22 mouse cellular contexts compared by ENCODE assay signal in genomic region chr12:103296292-103296691, GRCm38 (mm10). TPM values are rescaled to one million over a fixed set of nuclear protein-coding genes. Genes with fewer than 3 reads are reported as not detected.
DNase-seq lines count a peak whose midpoint lies in the region; ATAC-seq and TF ChIP-seq lines count a peak whose summit lies in the region.
"Had no signal": no experiment of that assay in that cellular context is flagged by ENCODE, and none has a peak within 500 bp of the region (broad histone marks: within the 10 kb centered on the region; RNA-seq: fewer than 3 reads in every experiment).

No protein-coding gene starts in this region.

- no peak for DNase-seq in forebrain, embryonic 11.5 days (ENCODE audit: low spot score)
- DNase-seq in hindbrain, postnatal 0 days (ENCODE audit: low spot score) = peak; percentile 52
- no peak for DNase-seq in hindbrain, embryonic 10.5 days (ENCODE audit: low spot score)
- peak; percentile 42 for DNase-seq in midbrain, postnatal 0 days (ENCODE audit: low spot score)
- DNase-seq in midbrain, embryonic 11.5 days (ENCODE audit: low spot score, missing footprints) = no peak
- peak; percentile 52 for DNase-seq in brain, embryonic 14.5 days (ENCODE audit: low read depth)
- DNase-seq: adrenal gland, postnatal 25 days; cerebellum, adult 11-12 months; cerebellum, adult 9-10 months; cerebellum, postnatal 36 days; gastrocnemius, adult 2 months; gastrocnemius, postnatal 25 days; heart, postnatal 36 days had no signal

- no peaks in the 10 kb centered on the region for H3K36me3 ChIP-seq in forebrain, embryonic 15.5 days
- no peaks in the 10 kb centered on the region for H3K36me3 ChIP-seq in forebrain, embryonic 11.5 days (ENCODE audit: control insufficient read depth, insufficient read depth, low read length)
- no peaks in the 10 kb centered on the region for H3K36me3 ChIP-seq in hindbrain, postnatal 0 days (ENCODE audit: insufficient read depth, low read length)
- no peaks in the 10 kb centered on the region for H3K36me3 ChIP-seq in hindbrain, embryonic 10.5 days
- H3K36me3 ChIP-seq in midbrain, postnatal 0 days (ENCODE audit: insufficient read depth, low read length) = no peaks in the 10 kb centered on the region
- H3K36me3 ChIP-seq in midbrain, embryonic 11.5 days (ENCODE audit: control insufficient read depth, insufficient read depth, low read length) = no peaks in the 10 kb centered on the region
- H3K36me3 ChIP-seq in intestine, postnatal 0 days (ENCODE audit: control insufficient read depth, insufficient read depth) = no peaks in the 10 kb centered on the region
- H3K36me3 ChIP-seq: embryonic facial prominence, embryonic 13.5 days; heart, embryonic 13.5 days; hindbrain, embryonic 13.5 days had no signal

- no peaks in the 10 kb centered on the region for H3K27me3 ChIP-seq in forebrain, embryonic 15.5 days
- H3K27me3 ChIP-seq in forebrain, embryonic 11.5 days (ENCODE audit: control insufficient read depth, insufficient read depth, low read length) = no peaks in the 10 kb centered on the region
- H3K27me3 ChIP-seq in hindbrain, postnatal 0 days (ENCODE audit: insufficient read depth, low read length) = no peaks in the 10 kb centered on the region
- H3K27me3 ChIP-seq in hindbrain, embryonic 10.5 days (ENCODE audit: insufficient read depth, poor library complexity, severe bottlenecking) = 0 out of 2 replicates have a peak, but pooled peaks cover 3% of the 10 kb centered on the region
- no peaks in the 10 kb centered on the region for H3K27me3 ChIP-seq in midbrain, postnatal 0 days (ENCODE audit: insufficient read depth, low read length)
- H3K27me3 ChIP-seq in midbrain, embryonic 11.5 days (ENCODE audit: control insufficient read depth, insufficient read depth, low read length) = no peaks in the 10 kb centered on the region
- H3K27me3 ChIP-seq in intestine, postnatal 0 days (replicated peaks; ENCODE audit: control insufficient read depth, insufficient read depth, low read length) = no peaks in the 10 kb centered on the region
- H3K27me3 ChIP-seq: embryonic facial prominence, embryonic 13.5 days; hindbrain, embryonic 13.5 days had no signal

- H3K27ac ChIP-seq in forebrain, embryonic 15.5 days (replicated peaks) = 0 out of 2 replicates have a peak overlapping the region, but pooled peaks have one; percentile 8
- no peak overlapping the region for H3K27ac ChIP-seq in forebrain, embryonic 11.5 days (ENCODE audit: low read depth, low read length)
- no peak overlapping the region for H3K27ac ChIP-seq in hindbrain, postnatal 0 days
- no peak overlapping the region for H3K27ac ChIP-seq in hindbrain, embryonic 10.5 days
- H3K27ac ChIP-seq in midbrain, postnatal 0 days (ENCODE audit: low read depth, low read length) = no peak overlapping the region
- no peak overlapping the region for H3K27ac ChIP-seq in midbrain, embryonic 11.5 days (ENCODE audit: low read depth, low read length)
- H3K27ac ChIP-seq in intestine, postnatal 0 days (ENCODE audit: low read depth, low read length) = no peak overlapping the region
- H3K27ac ChIP-seq: embryonic facial prominence, embryonic 13.5 days; gastrocnemius, adult 2 months; heart, embryonic 13.5 days; hindbrain, embryonic 13.5 days had no signal

- peak; percentile 66; the same call in 1 of the 2 replicates for ATAC-seq in forebrain, embryonic 15.5 days (replicated peaks)
- ATAC-seq in forebrain, embryonic 11.5 days (replicated peaks; ENCODE audit: low FRiP score) = no peak
- peak; percentile 59; the same call in 1 of the 2 replicates for ATAC-seq in hindbrain, postnatal 0 days
- no peak for ATAC-seq in midbrain, postnatal 0 days (ENCODE audit: low FRiP score)
- ATAC-seq in midbrain, embryonic 11.5 days (ENCODE audit: low FRiP score) = no peak
- ATAC-seq in intestine, postnatal 0 days = no peak
- ATAC-seq: intestine, embryonic 16.5 days had no signal

- H3K4me1 ChIP-seq in forebrain, embryonic 15.5 days = 0 out of 2 replicates have a peak, but pooled peaks cover 6% of the 10 kb centered on the region
- no peaks in the 10 kb centered on the region for H3K4me1 ChIP-seq in forebrain, embryonic 11.5 days (replicated peaks; ENCODE audit: control insufficient read depth, insufficient read depth, low read length)
- no peaks in the 10 kb centered on the region for H3K4me1 ChIP-seq in hindbrain, postnatal 0 days (ENCODE audit: insufficient read depth, low read length)
- H3K4me1 ChIP-seq in hindbrain, embryonic 10.5 days (replicated peaks) = peaks cover 16% of the 10 kb centered on the region
- no peaks in the 10 kb centered on the region for H3K4me1 ChIP-seq in midbrain, postnatal 0 days (ENCODE audit: insufficient read depth, low read length)
- 0 out of 2 replicates have a peak, but pooled peaks cover 2% of the 10 kb centered on the region for H3K4me1 ChIP-seq in midbrain, embryonic 11.5 days (ENCODE audit: control insufficient read depth, insufficient read depth, low read length)
- no peaks in the 10 kb centered on the region for H3K4me1 ChIP-seq in intestine, postnatal 0 days (replicated peaks; ENCODE audit: control insufficient read depth, insufficient read depth, low read length)
- H3K4me1 ChIP-seq: embryonic facial prominence, embryonic 13.5 days had no signal

- no peak overlapping the region for H3K9ac ChIP-seq in forebrain, embryonic 15.5 days (replicated peaks)
- H3K9ac ChIP-seq in forebrain, embryonic 11.5 days (ENCODE audit: low read length) = no peak overlapping the region
- no peak overlapping the region for H3K9ac ChIP-seq in hindbrain, postnatal 0 days (replicated peaks; ENCODE audit: low read length)
- H3K9ac ChIP-seq in midbrain, postnatal 0 days (replicated peaks; ENCODE audit: low read length, poor library complexity, severe bottlenecking) = no peak overlapping the region
- H3K9ac ChIP-seq in midbrain, embryonic 11.5 days (ENCODE audit: low read length) = no peak overlapping the region
- no peak overlapping the region for H3K9ac ChIP-seq in intestine, postnatal 0 days (ENCODE audit: low read depth, low read length)
- H3K9ac ChIP-seq: embryonic facial prominence, embryonic 13.5 days; heart, embryonic 13.5 days; hindbrain, embryonic 13.5 days had no signal

- no peaks in the 10 kb centered on the region for H3K9me3 ChIP-seq in forebrain, embryonic 15.5 days
- no peaks in the 10 kb centered on the region for H3K9me3 ChIP-seq in forebrain, embryonic 11.5 days (ENCODE audit: control insufficient read depth, low read length)
- no peaks in the 10 kb centered on the region for H3K9me3 ChIP-seq in hindbrain, postnatal 0 days (ENCODE audit: low read length)
- no peaks in the 10 kb centered on the region for H3K9me3 ChIP-seq in hindbrain, embryonic 10.5 days
- no peaks in the 10 kb centered on the region for H3K9me3 ChIP-seq in midbrain, postnatal 0 days (ENCODE audit: low read length)
- no peaks in the 10 kb centered on the region for H3K9me3 ChIP-seq in midbrain, embryonic 11.5 days (ENCODE audit: control insufficient read depth, low read length)
- no peaks in the 10 kb centered on the region for H3K9me3 ChIP-seq in intestine, postnatal 0 days (ENCODE audit: control insufficient read depth)
- H3K9me3 ChIP-seq: embryonic facial prominence, embryonic 13.5 days; heart, embryonic 13.5 days; hindbrain, embryonic 13.5 days had no signal

- no peak overlapping the region for H3K4me2 ChIP-seq in forebrain, embryonic 15.5 days (replicated peaks)
- no peak overlapping the region for H3K4me2 ChIP-seq in forebrain, embryonic 11.5 days (ENCODE audit: low read depth, low read length, severe bottlenecking)
- H3K4me2 ChIP-seq in hindbrain, postnatal 0 days (ENCODE audit: low read depth, low read length) = no peak overlapping the region
- H3K4me2 ChIP-seq in midbrain, postnatal 0 days (ENCODE audit: low read depth, low read length, poor library complexity, severe bottlenecking) = no peak overlapping the region
- H3K4me2 ChIP-seq in midbrain, embryonic 11.5 days = no peak overlapping the region
- no peak overlapping the region for H3K4me2 ChIP-seq in intestine, postnatal 0 days (replicated peaks; ENCODE audit: low read depth)
- H3K4me2 ChIP-seq: embryonic facial prominence, embryonic 13.5 days; heart, embryonic 13.5 days; hindbrain, embryonic 13.5 days had no signal

- TF ChIP-seq POLR2A in brain, embryonic 14.5 days (IDR thresholded peaks at IDR 0.05; ENCODE audit: borderline replicate concordance, extremely low read depth, insufficient read depth, insufficient read length, poor library complexity, severe bottlenecking) = no peak

- TF ChIP-seq CTCF in hindbrain, postnatal 0 days (IDR thresholded peaks at IDR 0.05; ENCODE audit: low read depth) = no peak
- no peak for TF ChIP-seq CTCF in midbrain, postnatal 0 days (IDR thresholded peaks at IDR 0.05)
- TF ChIP-seq CTCF in brain, embryonic 14.5 days (IDR thresholded peaks at IDR 0.05; ENCODE audit: borderline replicate concordance, extremely low read depth, insufficient read depth, insufficient read length) = no peak
- TF ChIP-seq CTCF in intestine, postnatal 0 days (IDR thresholded peaks at IDR 0.05; ENCODE audit: low read depth) = no peak

- no peak overlapping the region for H3K4me3 ChIP-seq in forebrain, embryonic 15.5 days
- no peak overlapping the region for H3K4me3 ChIP-seq in forebrain, embryonic 11.5 days (ENCODE audit: low read depth, low read length)
- no peak overlapping the region for H3K4me3 ChIP-seq in hindbrain, postnatal 0 days (ENCODE audit: low read length)
- H3K4me3 ChIP-seq in hindbrain, embryonic 10.5 days = no peak overlapping the region
- no peak overlapping the region for H3K4me3 ChIP-seq in midbrain, postnatal 0 days (ENCODE audit: low read depth, low read length)
- H3K4me3 ChIP-seq in midbrain, embryonic 11.5 days (ENCODE audit: low read depth, low read length) = no peak overlapping the region
- no peak overlapping the region for H3K4me3 ChIP-seq in intestine, postnatal 0 days (ENCODE audit: low read depth, low read length)
- H3K4me3 ChIP-seq: embryonic facial prominence, embryonic 13.5 days; gastrocnemius, adult 2 months; heart, embryonic 13.5 days; hindbrain, embryonic 13.5 days had no signal

- WGBS in forebrain, embryonic 15.5 days = 20% methylated on average over 4 of the region's 4 CpGs
- WGBS in forebrain, embryonic 11.5 days = 24% methylated on average over 4 of the region's 4 CpGs
- 6% methylated on average over 4 of the region's 4 CpGs for WGBS in hindbrain, postnatal 0 days
- 17% methylated on average over 4 of the region's 4 CpGs for WGBS in hindbrain, embryonic 10.5 days
- 19% methylated on average over 4 of the region's 4 CpGs for WGBS in midbrain, postnatal 0 days
- WGBS in midbrain, embryonic 11.5 days = 20% methylated on average over 4 of the region's 4 CpGs
- WGBS in intestine, postnatal 0 days = 32% methylated on average over 4 of the region's 4 CpGs

RNA-seq across cellular contexts. Expression of gene Fam181a, which starts 14.5 kb away (rescaled TPM):
- polyA plus RNA-seq in forebrain, embryonic 15.5 days (2015; fragmentation: Nextera tagmentation; extraction: Ambion mirVana) = 4.0 TPM in 2 replicates
- polyA plus RNA-seq in forebrain, embryonic 11.5 days (2014; fragmentation: Nextera tagmentation; extraction: Ambion mirVana) = 27.3 and 28.5 TPM in 2 replicates
- total RNA-seq in hindbrain, postnatal 0 days (2014; rRNA removed) = 14.6 and 18.5 TPM in 2 replicates
- 8.1 and 9.2 TPM in 2 replicates for polyA plus RNA-seq in hindbrain, postnatal 0 days (2015; fragmentation: Nextera tagmentation; extraction: Ambion mirVana)
- 24.9 and 26.1 TPM in 2 replicates for polyA plus RNA-seq in hindbrain, embryonic 10.5 days (2016; fragmentation: Nextera tagmentation; extraction: Ambion mirVana)
- 11.2 and 14.9 TPM in 2 replicates for total RNA-seq in midbrain, postnatal 0 days (2014; rRNA removed)
- 8.9 and 11.2 TPM in 2 replicates for polyA plus RNA-seq in midbrain, postnatal 0 days (2015; fragmentation: Nextera tagmentation; extraction: Ambion mirVana)
- polyA plus RNA-seq in midbrain, embryonic 11.5 days (2014; fragmentation: Nextera tagmentation; extraction: Ambion mirVana) = 47.3 and 57.7 TPM in 2 replicates
- 12.3 and 16.0 TPM in 2 replicates for polyA plus RNA-seq in brain, embryonic 14.5 days (2012; rRNA removed)
- polyA plus RNA-seq in intestine, postnatal 0 days (2015; fragmentation: Nextera tagmentation; extraction: Ambion mirVana) = not detected in 2 replicates
- total RNA-seq: adrenal gland, postnatal 25 days; ES-E14; gastrocnemius, adult 2 months; gastrocnemius, postnatal 25 days; granulocyte monocyte progenitor cell, adult 5-6 weeks; heart, postnatal 36 days had no signal
- polyA plus RNA-seq: heart, embryonic 13.5 days; heart, postnatal 0 days; intestine, embryonic 16.5 days had no signal

RNA-seq across cellular contexts. Expression of gene Prima1, which starts 54.3 kb away (rescaled TPM):
- 0.23 and 0.25 TPM in 2 replicates for polyA plus RNA-seq in forebrain, embryonic 15.5 days (2015; fragmentation: Nextera tagmentation; extraction: Ambion mirVana)
- polyA plus RNA-seq in forebrain, embryonic 11.5 days (2014; fragmentation: Nextera tagmentation; extraction: Ambion mirVana) = 0.31 and 0.95 TPM in 2 replicates
- total RNA-seq in hindbrain, postnatal 0 days (2014; rRNA removed) = 1.3 and 3.6 TPM in 2 replicates
- 0.87 and 0.93 TPM in 2 replicates for polyA plus RNA-seq in hindbrain, postnatal 0 days (2015; fragmentation: Nextera tagmentation; extraction: Ambion mirVana)
- polyA plus RNA-seq in hindbrain, embryonic 10.5 days (2016; fragmentation: Nextera tagmentation; extraction: Ambion mirVana) = 0.91 and 1.2 TPM in 2 replicates
- total RNA-seq in midbrain, postnatal 0 days (2014; rRNA removed) = 0.44 and 2.3 TPM in 2 replicates
- 0.46 and 1.2 TPM in 2 replicates for polyA plus RNA-seq in midbrain, postnatal 0 days (2015; fragmentation: Nextera tagmentation; extraction: Ambion mirVana)
- 2.0 and 2.3 TPM in 2 replicates for polyA plus RNA-seq in midbrain, embryonic 11.5 days (2014; fragmentation: Nextera tagmentation; extraction: Ambion mirVana)
- 2.3 and 2.6 TPM in 2 replicates for polyA plus RNA-seq in brain, embryonic 14.5 days (2012; rRNA removed)
- 0.44 and 0.51 TPM in 2 replicates for polyA plus RNA-seq in intestine, postnatal 0 days (2015; fragmentation: Nextera tagmentation; extraction: Ambion mirVana)
- total RNA-seq: granulocyte monocyte progenitor cell, adult 5-6 weeks had no signal
- polyA plus RNA-seq: heart, postnatal 0 days had no signal

RNA-seq across cellular contexts. Expression of gene Asb2, which starts 59.5 kb away (rescaled TPM):
- polyA plus RNA-seq in forebrain, embryonic 15.5 days (2015; fragmentation: Nextera tagmentation; extraction: Ambion mirVana) = 0.55 and 0.74 TPM in 2 replicates
- polyA plus RNA-seq in forebrain, embryonic 11.5 days (2014; fragmentation: Nextera tagmentation; extraction: Ambion mirVana) = 0.35 and 0.40 TPM in 2 replicates
- total RNA-seq in hindbrain, postnatal 0 days (2014; rRNA removed) = 3.2 and 4.2 TPM in 2 replicates
- 1.4 and 1.6 TPM in 2 replicates for polyA plus RNA-seq in hindbrain, postnatal 0 days (2015; fragmentation: Nextera tagmentation; extraction: Ambion mirVana)
- 0.64 and 1.2 TPM in 2 replicates for polyA plus RNA-seq in hindbrain, embryonic 10.5 days (2016; fragmentation: Nextera tagmentation; extraction: Ambion mirVana)
- 0.93 and 4.4 TPM in 2 replicates for total RNA-seq in midbrain, postnatal 0 days (2014; rRNA removed)
- polyA plus RNA-seq in midbrain, postnatal 0 days (2015; fragmentation: Nextera tagmentation; extraction: Ambion mirVana) = 1.5 and 1.9 TPM in 2 replicates
- polyA plus RNA-seq in midbrain, embryonic 11.5 days (2014; fragmentation: Nextera tagmentation; extraction: Ambion mirVana) = 0.58 and 0.77 TPM in 2 replicates
- polyA plus RNA-seq in brain, embryonic 14.5 days (2012; rRNA removed) = 1.2 and 1.3 TPM in 2 replicates
- polyA plus RNA-seq in intestine, postnatal 0 days (2015; fragmentation: Nextera tagmentation; extraction: Ambion mirVana) = 15.1 and 18.5 TPM in 2 replicates

Comparison
In these comparisons a context has a peak if more than half of its experiments do, and no peak if none do; other contexts are left out.
1. ATAC-seq: peak in forebrain, embryonic 15.5 days (single experiment) and hindbrain, postnatal 0 days (single experiment); none in forebrain, embryonic 11.5 days (single experiment), midbrain, postnatal 0 days (single experiment), midbrain, embryonic 11.5 days (single experiment) and intestine, postnatal 0 days (single experiment).
2. DNase-seq: peak in hindbrain, postnatal 0 days (single experiment), midbrain, postnatal 0 days (single experiment) and brain, embryonic 14.5 days (single experiment); none in forebrain, embryonic 11.5 days (single experiment), hindbrain, embryonic 10.5 days (single experiment) and midbrain, embryonic 11.5 days (single experiment).